Mouse (Mus musculus) embryonic fibroblast, embryonic 13.5 days (primary cell): ENCODE data around the gene Atg9a.

Experiments
- CTCF ChIP-seq: IDR thresholded peaks from 2 replicates; pipeline ENCODE4 v1.5.1; 2011; ENCODE audit warnings: mild to moderate bottlenecking, control low read depth, low read length, moderate library complexity, borderline replicate concordance; ENCODE audit not compliant: insufficient read depth
- POLR2A ChIP-seq: IDR thresholded peaks from 2 replicates; pipeline ENCODE4 v1.6.1; 2011; ENCODE audit warnings: low read depth, mild to moderate bottlenecking, control low read depth, low read length, moderate library complexity

DNA sequence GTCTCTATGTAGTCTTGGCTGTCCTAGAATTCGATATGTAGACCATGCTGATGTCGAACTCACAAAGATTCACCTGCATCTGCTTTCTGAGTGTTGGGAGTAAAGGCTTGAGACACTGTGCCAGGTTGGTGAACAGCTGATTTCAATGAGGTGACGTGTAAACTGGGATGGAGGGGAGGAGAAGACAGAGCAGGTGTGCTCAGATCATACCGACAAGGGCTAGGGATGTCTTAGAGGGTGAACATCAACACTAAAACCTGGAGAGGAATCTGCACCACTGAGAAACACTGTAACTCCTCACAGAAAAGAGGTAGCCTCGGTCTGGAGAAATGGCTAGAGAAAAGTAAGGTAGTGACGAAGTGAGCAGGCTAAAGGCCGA is 23.9 kb downstream of the Atg9a start:
- TF ChIP-seq POLR2A (no peak), CTCF (no peak)
